Mouse (Mus musculus) olfactory bulb, adult 2 months (tissue): Measurements from ENCODE around the gene Zfp964. TPM values are rescaled to one million over a fixed set of nuclear protein-coding genes. Genes with fewer than 3 reads are reported as not detected.

Experiments used
- H3K27ac ChIP-seq: fragments of 200-500 bp; 2 replicates; pipeline ENCODE4 v1.5.1; 2012; ENCODE audit warnings: low read depth, low read length; ENCODE audit not compliant: insufficient read depth
- H3K4me1 ChIP-seq: fragments of 200-500 bp; 2 replicates; pipeline ENCODE4 v1.6.1; 2012; ENCODE audit warnings: low read length; ENCODE audit not compliant: control insufficient read depth, insufficient read depth
- H3K4me3 ChIP-seq: fragments of 200-500 bp; 2 replicates; pipeline ENCODE4 v1.5.1; 2012; ENCODE audit warnings: mild to moderate bottlenecking, low read depth, low read length, moderate library complexity; ENCODE audit not compliant: insufficient read depth
- CTCF ChIP-seq: fragments of 200-500 bp; IDR thresholded peaks from 2 replicates; pipeline ENCODE4 v1.5.1; 2012; ENCODE audit warnings: low read depth, mild to moderate bottlenecking, low read length, moderate library complexity; ENCODE audit not compliant: insufficient read depth
- POLR2A ChIP-seq: fragments of 200-500 bp; IDR thresholded peaks from 2 replicates; pipeline ENCODE4 v1.6.1; 2012; ENCODE audit warnings: mild to moderate bottlenecking, low read depth, low read length, moderate library complexity; ENCODE audit not compliant: insufficient read depth
- WGBS: fragments of 180-500 bp; shearing (Covaris S2); methylation state at CpG from one replicate; pipeline ENCODE4 v1.1.7; 2018; 5-methylcytosine and 5-hydroxymethylcytosine counted together
- polyA plus RNA-seq: library from polyadenylated mRNA; stranded (reverse); fragments of >200 nt; gene quantifications from 2 replicates; pipeline ENCODE4 v1.2.4, GENCODE M21; 2012; ENCODE audit warnings: low replicate concordance; ENCODE audit not compliant: missing spikeins, insufficient read depth, insufficient read length

Zfp964 gene
- polyA plus RNA-seq, 1 experiment: not detected

DNA sequence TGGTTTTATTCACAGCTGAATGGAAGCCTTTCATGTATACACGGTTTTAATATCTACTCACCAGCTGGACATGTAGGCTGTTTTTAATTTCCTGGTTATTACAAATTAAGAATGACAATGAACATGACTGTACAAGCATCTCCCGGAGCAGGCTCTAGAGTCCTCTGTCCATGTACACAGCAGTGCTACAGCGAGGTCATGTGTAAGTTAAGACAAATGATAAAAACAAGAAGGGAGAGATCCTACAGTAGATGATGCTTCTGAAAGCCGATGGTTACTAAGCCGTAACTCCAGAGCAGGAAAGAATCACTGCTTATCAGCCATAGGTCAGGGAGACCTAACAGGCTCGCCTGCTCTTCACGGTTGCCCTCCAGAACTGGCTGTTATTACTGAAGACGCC is 59.2 kb downstream of the Zfp964 start:
- 84% methylated on average over 8 of the region's 8 CpGs for WGBS
- H3K4me1 ChIP-seq: peaks cover 11% of the 10 kb centered on the region
- H3K4me3 ChIP-seq: no peak overlapping the region
- TF ChIP-seq CTCF (no peak), POLR2A (no peak)
- H3K27ac ChIP-seq: no peak overlapping the region

DNA sequence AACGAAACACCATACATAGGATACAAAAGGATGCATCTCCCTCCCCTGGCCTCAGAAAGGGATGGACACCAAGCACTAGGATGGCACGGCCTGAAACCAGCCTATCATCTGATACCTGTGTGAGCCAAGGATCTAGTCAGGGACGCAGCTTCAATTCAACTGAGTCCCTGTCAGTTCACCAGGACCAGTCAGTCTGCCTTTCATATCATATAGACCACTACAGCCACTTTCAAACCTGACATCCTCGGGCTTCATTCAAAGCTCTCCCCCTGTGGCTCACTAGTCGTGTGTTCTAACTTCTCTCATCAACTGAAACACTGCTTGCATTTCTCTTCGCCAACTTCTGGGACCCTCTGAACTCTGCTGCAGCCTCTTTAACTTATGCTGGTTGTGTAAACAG is 61.1 kb downstream of the Zfp964 start:
- WGBS: 55% methylated on average over 6 of the region's 6 CpGs
- H3K4me1 ChIP-seq: peaks cover 11% of the 10 kb centered on the region
- H3K27ac ChIP-seq: no peak overlapping the region
- TF ChIP-seq POLR2A (no peak), CTCF (no peak)
- peak overlapping the region; percentile 37 for H3K4me3 ChIP-seq

Other genes starting within 250 kb of the Zfp964 start
- not detected in 2 replicates for gene Gm9495, start 200.9 kb upstream of the Zfp964 start, polyA plus RNA-seq
- gene Gm7697, start 131.5 kb upstream of the Zfp964 start, polyA plus RNA-seq: not detected in 2 replicates
- not detected in 2 replicates for gene Zfp868, start 28.9 kb upstream of the Zfp964 start, polyA plus RNA-seq
- not detected in 2 replicates for gene Zfp869, start 56.2 kb downstream of the Zfp964 start, polyA plus RNA-seq
- gene Zfp963, start 95.5 kb downstream of the Zfp964 start, polyA plus RNA-seq: not detected in 2 replicates
- not detected in 2 replicates for gene Gm20422, start 120.4 kb downstream of the Zfp964 start, polyA plus RNA-seq
- gene Atp13a1, start 136.7 kb downstream of the Zfp964 start, polyA plus RNA-seq: not detected in 2 replicates
- gene Zfp866, start 136.7 kb downstream of the Zfp964 start, polyA plus RNA-seq: not detected in 2 replicates
- not detected in 2 replicates for gene Gmip, start 154.2 kb downstream of the Zfp964 start, polyA plus RNA-seq
- not detected in 2 replicates for gene Lpar2, start 167.9 kb downstream of the Zfp964 start, polyA plus RNA-seq
- not detected in 2 replicates for gene Pbx4, start 178.0 kb downstream of the Zfp964 start, polyA plus RNA-seq
- gene Cilp2, start 233.2 kb downstream of the Zfp964 start, polyA plus RNA-seq: not detected in 2 replicates
- not detected in 2 replicates for gene Tssk6, start 247.7 kb downstream of the Zfp964 start, polyA plus RNA-seq
- gene Ndufa13, start 248.1 kb downstream of the Zfp964 start, polyA plus RNA-seq: not detected in 2 replicates
- gene Yjefn3, start 248.2 kb downstream of the Zfp964 start, polyA plus RNA-seq: not detected in 2 replicates